Mouse (Mus musculus) layer of hippocampus, postnatal 14 days (tissue): ENCODE results near the gene Hist1h3d. TPM values are rescaled to one million over a fixed set of nuclear protein-coding genes. Genes with fewer than 3 reads are reported as not detected.
"Not testable (repeated sequence)": the region's sequence is repeated elsewhere in the genome, so short reads cannot be mapped to it uniquely, and the experiment has no call there.

Experiments
- DNase-seq, 2 experiments: peaks; one replicate each; pipeline ENCODE4 v3.0.0; 2021 to 2022; ENCODE audit warnings: low spot score in 2 of 2, mixed read lengths in 1 of 2
- long read RNA-seq, 2 experiments: library from polyadenylated mRNA; stranded (forward); transcript quantifications; one replicate each; pipeline ENCODE4 v2.0.0; 2021
- total RNA-seq, 2 experiments: library from RNA; stranded (reverse); gene quantifications; 2 replicates each; pipeline ENCODE4 v1.2.3; 2021

Hist1h3d gene
- total RNA-seq: 10 to 100 TPM; 11.1 to 12.1 TPM
- long read RNA-seq, experiment 1: 0 reads
- long read RNA-seq, experiment 2, partial matches to known transcripts: 0 of 3 reads
- long read RNA-seq, experiment 2, other reads (novel, unspliced or antisense): 3 of 3 reads

- peak in 1 of 2 experiments; percentile 87 for DNase-seq
Observed at GRCm38 (mm10) chr13:23575271-23575851, at the start of gene Hist1h3d. TSS of gene Hist1h3d (plus strand) at chr13:23575763.

- DNase-seq: no peak
Observed at GRCm38 (mm10) chr13:23525901-23526300, 49.7 kb upstream of the Hist1h3d start.

- peak; percentile 94 to 96 for DNase-seq
Observed at GRCm38 (mm10) chr13:23526312-23526711, 49.3 kb upstream of the Hist1h3d start.

- DNase-seq: no peak
Observed at GRCm38 (mm10) chr13:23529005-23529404, 46.6 kb upstream of the Hist1h3d start.

- DNase-seq: no peak
Observed at GRCm38 (mm10) chr13:23529480-23530165, 45.9 kb upstream of the Hist1h3d start.

GRCm38 (mm10) chr13:23530181-23530900 is 45.2 kb upstream of the Hist1h3d start:
- DNase-seq: peak; percentile 78 to 88

- DNase-seq: peak; percentile 96 to 99
Observed at GRCm38 (mm10) chr13:23530901-23531875, 44.4 kb upstream of the Hist1h3d start, which contains the start of gene Hist1h4h. TSS of gene Hist1h4h (plus strand) at chr13:23531050.

GRCm38 (mm10) chr13:23532262-23533075 is 43.1 kb upstream of the Hist1h3d start:
- no peak for DNase-seq

GRCm38 (mm10) chr13:23533560-23534367 is 41.8 kb upstream of the Hist1h3d start, which contains the start of gene Hist1h2af:
TSS of gene Hist1h2af (plus strand) at chr13:23533906.
- peak in 1 of 2 experiments; percentile 88 for DNase-seq

GRCm38 (mm10) chr13:23534368-23535131 is 41.0 kb upstream of the Hist1h3d start:
- peak in 1 of 2 experiments; percentile 56 for DNase-seq

GRCm38 (mm10) chr13:23535137-23536075 is 40.2 kb upstream of the Hist1h3d start, which contains the start of gene Hist1h3g:
TSS of gene Hist1h3g (plus strand) at chr13:23535422.
- DNase-seq: peak; percentile 87 to 96

GRCm38 (mm10) chr13:23536076-23536822 is 39.3 kb upstream of the Hist1h3d start:
- no peak for DNase-seq

GRCm38 (mm10) chr13:23537006-23537710 is 38.4 kb upstream of the Hist1h3d start:
- no peak for DNase-seq

GRCm38 (mm10) chr13:23538249-23538648 is 37.3 kb upstream of the Hist1h3d start:
- DNase-seq: no peak

- not testable (repeated sequence) for DNase-seq
Observed at GRCm38 (mm10) chr13:23539821-23540220, 35.7 kb upstream of the Hist1h3d start.
